Mouse (Mus musculus) kidney, embryonic 16.5 days (tissue): Measurements from ENCODE around the gene Cers6. TPM values are rescaled to one million over a fixed set of nuclear protein-coding genes. Genes with fewer than 3 reads are reported as not detected.

ENCODE experiments used
- ATAC-seq: fragments of 200-750 bp; cut with Nextera tagmentation; 2 replicates; pipeline ENCODE4 v1.8.0; 2017; ENCODE audit warnings: moderate TSS enrichment; ENCODE audit not compliant: low FRiP score, low TSS enrichment
- H3K27ac ChIP-seq: fragments of 300-500 bp; sonication (generic); 2 replicates; pipeline ENCODE4 v1.5.1; 2014; ENCODE audit warnings: low read length
- H3K27me3 ChIP-seq: fragments of 300-500 bp; sonication (generic); 2 replicates; pipeline ENCODE4 v1.6.1; 2014; ENCODE audit warnings: low read length, control low read depth, mixed read lengths; ENCODE audit not compliant: insufficient read depth
- H3K36me3 ChIP-seq: fragments of 300-500 bp; sonication (generic); 2 replicates; pipeline ENCODE4 v1.6.1; 2014; ENCODE audit warnings: low read length, control low read depth, mixed read lengths; ENCODE audit not compliant: insufficient read depth
- H3K4me1 ChIP-seq: fragments of 300-500 bp; sonication (generic); 2 replicates; pipeline ENCODE4 v1.6.1; 2014; ENCODE audit warnings: low read length, control low read depth, mixed read lengths; ENCODE audit not compliant: insufficient read depth
- H3K4me2 ChIP-seq: fragments of 300-500 bp; sonication (generic); replicated peaks from 2 replicates; pipeline ENCODE4 v1.6.1; 2014; ENCODE audit warnings: low read depth, low read length
- H3K4me3 ChIP-seq: fragments of 300-500 bp; sonication (generic); 2 replicates; pipeline ENCODE4 v1.5.1; 2014; ENCODE audit warnings: mild to moderate bottlenecking, low read length
- H3K9ac ChIP-seq: fragments of 300-500 bp; sonication (generic); replicated peaks from 2 replicates; pipeline ENCODE4 v1.6.1; 2014; ENCODE audit warnings: low read length
- H3K9me3 ChIP-seq: fragments of 300-500 bp; sonication (generic); 2 replicates; pipeline ENCODE4 v1.6.1; 2016; ENCODE audit warnings: low read length, control low read depth
- WGBS: fragments of 180-500 bp; shearing (Covaris S2); extraction: QIAGEN DNeasy Blood & Tissue Kit; methylation state at CpG from one replicate; pipeline ENCODE4 v1.1.7; 2014; 5-methylcytosine and 5-hydroxymethylcytosine counted together
- polyA plus RNA-seq: library from polyadenylated mRNA; unstranded; fragments of >200 nt; fragmentation: Nextera tagmentation; extraction: Ambion mirVana; gene quantifications from 2 replicates; pipeline ENCODE4 v1.2.1, GENCODE M21; 2015

Cers6 gene
- polyA plus RNA-seq, 1 experiment from 2014 or later, result 29.2 TPM

DNA sequence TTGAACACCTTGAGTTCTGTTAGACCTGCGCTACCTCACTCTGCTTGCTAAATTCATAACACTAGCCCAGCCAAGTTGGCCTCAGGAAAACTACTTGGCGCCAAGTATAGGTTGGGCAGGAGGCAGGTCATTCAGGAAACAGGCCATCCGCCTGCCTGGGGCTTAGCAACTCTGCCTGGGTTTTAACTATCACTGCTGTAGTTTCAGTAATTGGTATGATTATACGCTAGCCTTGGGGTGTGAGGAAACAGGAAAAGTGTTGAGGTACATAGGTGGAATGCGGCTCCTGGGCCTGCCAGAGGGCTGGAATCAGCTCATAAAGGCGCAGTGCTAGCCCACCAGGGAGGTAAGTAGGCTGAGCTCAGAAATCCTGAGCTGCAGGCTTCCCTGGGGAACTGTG lies 114.0 kb downstream of the Cers6 start:
- Histone ChIP-seq H3K27ac (no peak overlapping the region), H3K4me1 (peaks cover 16% of the 10 kb centered on the region), H3K4me2 (no peak overlapping the region), H3K27me3 (no peaks in the 10 kb centered on the region), H3K36me3 (peaks cover 3% of the 10 kb centered on the region; the same call in 1 of the 2 replicates), H3K9ac (no peak overlapping the region), H3K9me3 (peaks cover 2% of the 10 kb centered on the region), H3K4me3 (no peak overlapping the region)
- ATAC-seq, result no peak
- WGBS, result 79% methylated on average over 6 of the region's 6 CpGs

- 79% methylated on average over 6 of the region's 6 CpGs for WGBS
- no peak for ATAC-seq
- H3K4me2 ChIP-seq, result no peak overlapping the region
- no peak overlapping the region for H3K9ac ChIP-seq
- no peaks in the 10 kb centered on the region for H3K36me3 ChIP-seq
- H3K4me3 ChIP-seq, result no peak overlapping the region
- no peak overlapping the region for H3K27ac ChIP-seq
- H3K4me1 ChIP-seq, result peaks cover 16% of the 10 kb centered on the region
- no peaks in the 10 kb centered on the region for H3K27me3 ChIP-seq
- no peaks in the 10 kb centered on the region for H3K9me3 ChIP-seq
Measured at GRCm38 (mm10) chr2:68975780-68976179, 114.5 kb downstream of the Cers6 start.

GRCm38 (mm10) chr2:68978244-68978643 lies 117.0 kb downstream of the Cers6 start:
- H3K27me3 ChIP-seq, result no peaks in the 10 kb centered on the region
- H3K9ac ChIP-seq, result no peak overlapping the region
- no peak for ATAC-seq
- H3K4me2 ChIP-seq, result no peak overlapping the region
- no peak overlapping the region for H3K27ac ChIP-seq
- peaks cover 30% of the 10 kb centered on the region for H3K4me1 ChIP-seq
- H3K36me3 ChIP-seq, result no peaks in the 10 kb centered on the region
- 31% methylated on average over 9 of the region's 9 CpGs for WGBS
- no peaks in the 10 kb centered on the region for H3K9me3 ChIP-seq
- no peak overlapping the region for H3K4me3 ChIP-seq

GRCm38 (mm10) chr2:68978660-68979604 lies 117.7 kb downstream of the Cers6 start:
- Histone ChIP-seq H3K4me1 (peaks cover 30% of the 10 kb centered on the region), H3K9me3 (no peaks in the 10 kb centered on the region), H3K9ac (no peak overlapping the region; the same call in 1 of the 2 replicates), H3K27ac (0 out of 2 replicates have a peak overlapping the region, but pooled peaks have one; percentile 45), H3K4me2 (peak overlapping the region; percentile 23; the same call in 1 of the 2 replicates), H3K27me3 (no peaks in the 10 kb centered on the region), H3K4me3 (no peak overlapping the region), H3K36me3 (no peaks in the 10 kb centered on the region)
- peak; percentile 65; the same call in 1 of the 2 replicates for ATAC-seq
- WGBS, result 30% methylated on average over 12 of the region's 12 CpGs

DNA sequence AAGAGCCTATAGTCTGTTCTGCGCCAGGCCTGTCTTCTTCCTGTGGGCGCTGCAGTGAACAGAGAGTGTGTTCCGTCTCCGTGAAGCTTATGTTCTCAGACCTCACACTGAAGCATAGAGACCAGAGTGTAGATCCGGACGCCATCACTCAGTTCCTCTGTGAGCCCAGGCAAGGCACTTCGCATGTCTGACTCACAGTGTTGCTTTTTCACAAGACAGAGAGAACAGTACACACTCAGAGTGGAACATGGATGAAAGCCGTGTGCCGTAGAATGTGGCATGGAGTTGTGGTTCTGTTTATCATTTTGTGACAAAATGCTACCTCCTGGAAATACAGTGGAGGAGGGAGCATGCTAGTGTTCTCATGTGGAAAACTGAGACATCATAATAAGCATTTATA lies 120.1 kb downstream of the Cers6 start:
- Histone ChIP-seq H3K4me1 (peaks cover 30% of the 10 kb centered on the region), H3K4me3 (no peak overlapping the region), H3K27ac (no peak overlapping the region), H3K4me2 (no peak overlapping the region), H3K9ac (no peak overlapping the region), H3K27me3 (no peaks in the 10 kb centered on the region), H3K9me3 (no peaks in the 10 kb centered on the region), H3K36me3 (no peaks in the 10 kb centered on the region)
- 86% methylated on average over 9 of the region's 9 CpGs for WGBS
- no peak for ATAC-seq

GRCm38 (mm10) chr2:68981756-68982409 lies 120.6 kb downstream of the Cers6 start:
- Histone ChIP-seq H3K4me3 (no peak overlapping the region), H3K4me2 (no peak overlapping the region), H3K27ac (no peak overlapping the region), H3K27me3 (no peaks in the 10 kb centered on the region), H3K9me3 (no peaks in the 10 kb centered on the region), H3K9ac (no peak overlapping the region), H3K36me3 (no peaks in the 10 kb centered on the region), H3K4me1 (peaks cover 30% of the 10 kb centered on the region)
- no peak for ATAC-seq
- WGBS, result 60% methylated on average over 11 of the region's 11 CpGs

DNA sequence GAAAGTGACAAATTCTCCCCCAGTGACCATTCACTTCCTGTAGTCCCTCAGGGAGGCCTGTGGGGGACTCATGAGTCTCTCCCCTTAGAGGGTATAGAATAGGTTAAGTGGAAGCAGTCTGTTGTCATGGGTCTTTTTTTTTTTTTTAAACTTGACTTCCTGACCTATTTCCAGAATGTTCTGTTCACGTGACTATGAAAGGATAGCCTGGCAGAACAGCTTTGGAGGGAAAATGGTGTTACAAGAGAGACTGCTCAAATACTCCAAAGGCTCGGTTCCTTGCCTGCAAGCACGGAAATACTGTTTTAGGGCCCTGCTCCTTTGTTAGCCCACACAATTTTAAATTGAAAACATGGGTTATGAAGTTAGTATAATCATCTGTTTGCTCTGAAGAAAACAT lies 121.7 kb downstream of the Cers6 start:
- no peak for ATAC-seq
- Histone ChIP-seq H3K9me3 (no peaks in the 10 kb centered on the region), H3K4me3 (no peak overlapping the region), H3K9ac (no peak overlapping the region), H3K27ac (no peak overlapping the region), H3K27me3 (no peaks in the 10 kb centered on the region), H3K4me1 (peaks cover 27% of the 10 kb centered on the region), H3K4me2 (no peak overlapping the region), H3K36me3 (no peaks in the 10 kb centered on the region)
- 93% methylated on average over 3 of the region's 3 CpGs for WGBS

DNA sequence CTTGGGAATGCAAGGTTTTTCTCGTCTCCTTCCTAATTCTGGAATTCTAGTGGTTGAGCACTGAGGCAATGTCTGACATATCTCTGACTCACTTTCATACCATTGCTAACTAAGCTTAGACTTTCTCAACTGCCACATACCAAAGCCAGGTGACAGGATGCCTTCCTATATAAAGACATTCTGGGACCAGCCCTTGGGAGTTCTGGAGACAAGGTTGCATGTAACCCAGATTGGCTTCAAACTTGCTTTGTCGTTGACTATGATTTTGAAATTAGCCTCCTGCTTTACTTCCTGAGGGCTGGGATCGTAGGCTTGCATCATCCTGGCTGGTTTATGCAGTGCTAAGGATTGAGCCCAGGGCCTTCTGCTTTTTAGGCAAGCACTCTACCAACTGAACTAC lies 122.2 kb downstream of the Cers6 start:
- Histone ChIP-seq H3K4me3 (no peak overlapping the region), H3K4me1 (peaks cover 23% of the 10 kb centered on the region), H3K27ac (no peak overlapping the region), H3K36me3 (no peaks in the 10 kb centered on the region), H3K4me2 (no peak overlapping the region), H3K27me3 (no peaks in the 10 kb centered on the region), H3K9ac (no peak overlapping the region), H3K9me3 (no peaks in the 10 kb centered on the region)
- 81% methylated on average over 3 of the region's 3 CpGs for WGBS
- ATAC-seq, result no peak

- H3K27me3 ChIP-seq, result no peaks in the 10 kb centered on the region
- WGBS, result 90% methylated on average over 6 of the region's 6 CpGs
- no peak overlapping the region for H3K9ac ChIP-seq
- no peak overlapping the region for H3K27ac ChIP-seq
- no peak overlapping the region for H3K4me3 ChIP-seq
- H3K4me1 ChIP-seq, result no peaks in the 10 kb centered on the region
- ATAC-seq, result no peak
- H3K9me3 ChIP-seq, result no peaks in the 10 kb centered on the region; the same call in 1 of the 2 replicates
- H3K4me2 ChIP-seq, result no peak overlapping the region
- no peaks in the 10 kb centered on the region for H3K36me3 ChIP-seq
Measured at GRCm38 (mm10) chr2:68989117-68989516, 127.9 kb downstream of the Cers6 start.

DNA sequence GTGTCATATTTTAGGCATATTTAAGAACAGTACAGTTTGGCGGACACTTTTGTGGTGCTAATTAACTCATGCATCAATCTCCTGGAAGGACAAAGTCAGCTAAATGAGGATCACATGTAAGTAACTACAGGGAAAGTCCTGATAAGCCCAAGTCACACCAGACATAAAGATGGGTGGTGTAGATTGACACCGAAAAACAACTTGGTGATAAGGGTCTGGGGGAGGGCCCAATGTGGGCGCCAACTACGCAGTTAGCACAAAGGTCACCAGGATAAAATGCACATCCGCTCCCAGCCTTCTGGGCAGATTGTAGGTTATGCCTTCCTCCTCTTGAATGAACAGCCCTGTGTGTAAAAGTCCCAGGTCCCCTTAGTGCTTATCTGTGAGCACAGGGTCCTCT lies 131.4 kb downstream of the Cers6 start:
- H3K4me1 ChIP-seq, result no peaks in the 10 kb centered on the region; the same call in 1 of the 2 replicates
- H3K9me3 ChIP-seq, result peaks cover 6% of the 10 kb centered on the region; the same call in 1 of the 2 replicates
- no peaks in the 10 kb centered on the region for H3K27me3 ChIP-seq
- no peak overlapping the region for H3K9ac ChIP-seq
- WGBS, result 83% methylated on average over 5 of the region's 5 CpGs
- no peak overlapping the region for H3K27ac ChIP-seq
- H3K4me3 ChIP-seq, result no peak overlapping the region
- H3K36me3 ChIP-seq, result no peaks in the 10 kb centered on the region
- H3K4me2 ChIP-seq, result no peak overlapping the region
- ATAC-seq, result no peak
